Mouse (Mus musculus) lung, postnatal 0 days (tissue): ENCODE measurements at regions not wholly inside any gene's neighbourhood (a gene's known extent, or its start where the extent isn't known, plus 50 kb on each side); places are given as distances from the start of the nearest gene placed in this dataset.

Experiments used
- ATAC-seq: fragments of 200-750 bp; cut with Nextera tagmentation; 2 replicates; pipeline ENCODE4 v1.8.0; 2017; ENCODE audit warnings: moderate library complexity
- DNase-seq: peaks from one replicate; pipeline ENCODE4 v3.0.0-alpha.2; 2016; ENCODE audit warnings: low spot score
- H3K27ac ChIP-seq: fragments of 300-500 bp; sonication (generic); 2 replicates; pipeline ENCODE4 v1.5.1; 2014; ENCODE audit warnings: antibody characterized with exemption, mild to moderate bottlenecking, low read length, mixed read lengths
- H3K27me3 ChIP-seq: fragments of 300-500 bp; sonication (generic); replicated peaks from 2 replicates; pipeline ENCODE4 v1.6.1; 2014; ENCODE audit warnings: low read length, mixed read lengths; ENCODE audit not compliant: insufficient read depth
- H3K36me3 ChIP-seq: fragments of 300-500 bp; sonication (generic); 2 replicates; pipeline ENCODE4 v1.6.1; 2014; ENCODE audit warnings: low read length, mixed read lengths; ENCODE audit not compliant: insufficient read depth
- H3K4me1 ChIP-seq: fragments of 300-500 bp; sonication (generic); 2 replicates; pipeline ENCODE4 v1.6.1; 2014; ENCODE audit warnings: antibody characterized with exemption, low read depth, low read length, mixed read lengths; ENCODE audit not compliant: insufficient read depth
- H3K4me2 ChIP-seq: fragments of 300-500 bp; sonication (generic); replicated peaks from 2 replicates; pipeline ENCODE4 v1.6.1; 2014; ENCODE audit warnings: low read depth, mild to moderate bottlenecking, low read length, moderate library complexity, mixed read lengths
- H3K4me3 ChIP-seq: fragments of 300-500 bp; sonication (generic); 2 replicates; pipeline ENCODE4 v1.5.1; 2014; ENCODE audit warnings: low read depth, low read length
- H3K9ac ChIP-seq: fragments of 300-500 bp; sonication (generic); replicated peaks from 2 replicates; pipeline ENCODE4 v1.6.1; 2014; ENCODE audit warnings: low read depth, mild to moderate bottlenecking
- H3K9me3 ChIP-seq: fragments of 300-500 bp; sonication (generic); 2 replicates; pipeline ENCODE4 v1.6.1; 2016; ENCODE audit warnings: low read length, mixed read lengths
- CTCF ChIP-seq: IDR thresholded peaks from 2 replicates; pipeline ENCODE4 v1.5.1; 2016; ENCODE audit warnings: antibody characterized with exemption, mild to moderate bottlenecking
- EP300 ChIP-seq: IDR thresholded peaks from 2 replicates; pipeline ENCODE4 v1.6.1; 2016; ENCODE audit warnings: antibody characterized with exemption, mild to moderate bottlenecking, control low read depth
- WGBS: fragments of 180-500 bp; shearing (Covaris S2); extraction: QIAGEN DNeasy Blood & Tissue Kit; methylation state at CpG from one replicate; pipeline ENCODE4 v1.1.7; 2014; 5-methylcytosine and 5-hydroxymethylcytosine counted together

DNA sequence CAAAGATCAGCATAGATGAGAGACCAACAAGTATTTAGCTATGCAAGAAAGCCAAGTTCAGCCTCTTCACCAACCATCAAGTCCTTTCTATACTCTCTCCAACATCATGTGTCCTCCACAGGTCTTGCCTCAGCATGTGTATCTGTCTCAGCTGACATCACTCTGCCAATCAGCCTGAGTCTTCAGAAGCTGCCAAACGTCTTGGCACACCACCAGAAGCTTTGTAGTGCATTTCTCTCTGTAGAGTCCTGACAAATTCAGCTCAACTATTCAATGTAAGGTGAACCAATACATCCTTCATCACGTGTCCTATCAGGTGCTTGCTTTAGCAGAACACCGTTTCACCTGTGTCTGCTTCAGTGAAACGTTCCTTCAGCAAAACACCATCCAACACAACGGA is 462.4 kb upstream of the Kazn start:
- no peaks in the 10 kb centered on the region for H3K27me3 ChIP-seq
- H3K9me3 ChIP-seq: no peaks in the 10 kb centered on the region
- 74% methylated on average over 5 of the region's 5 CpGs for WGBS
- no peaks in the 10 kb centered on the region for H3K36me3 ChIP-seq
- H3K9ac ChIP-seq: no peak overlapping the region
- no peak for ATAC-seq
- no peak overlapping the region for H3K4me2 ChIP-seq
- H3K4me1 ChIP-seq: no peaks in the 10 kb centered on the region
- no peak for TF ChIP-seq CTCF
- no peak for TF ChIP-seq EP300
- DNase-seq: no peak
- H3K27ac ChIP-seq: no peak overlapping the region
- no peak overlapping the region for H3K4me3 ChIP-seq

DNA sequence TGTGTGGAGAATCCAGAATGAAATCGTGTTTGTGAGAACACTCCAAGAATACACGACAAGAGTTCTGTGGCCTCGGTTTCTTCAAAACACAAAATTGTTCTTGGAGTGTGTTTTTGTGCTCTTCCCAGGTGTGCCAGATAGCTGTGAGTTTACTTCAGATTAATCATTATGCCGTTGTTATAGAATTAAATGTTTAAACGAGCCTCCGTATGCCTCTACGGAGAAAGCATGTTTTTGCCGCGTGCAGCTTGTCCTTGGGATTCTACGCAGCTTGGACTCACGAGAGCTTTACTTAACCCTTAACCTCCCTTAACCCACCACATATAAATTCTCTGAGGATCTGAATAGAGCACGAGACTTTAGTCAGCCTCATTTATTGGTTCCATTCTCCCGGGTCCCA is 455.7 kb upstream of the Kazn start:
- Histone ChIP-seq H3K9me3 (no peaks in the 10 kb centered on the region), H3K4me3 (no peak overlapping the region), H3K36me3 (no peaks in the 10 kb centered on the region), H3K27me3 (no peaks in the 10 kb centered on the region), H3K9ac (no peak overlapping the region), H3K4me1 (no peaks in the 10 kb centered on the region), H3K27ac (no peak overlapping the region), H3K4me2 (no peak overlapping the region)
- TF ChIP-seq CTCF (no peak), EP300 (no peak)
- DNase-seq (no peak), ATAC-seq (no peak)
- 62% methylated on average over 13 of the region's 13 CpGs for WGBS

DNA sequence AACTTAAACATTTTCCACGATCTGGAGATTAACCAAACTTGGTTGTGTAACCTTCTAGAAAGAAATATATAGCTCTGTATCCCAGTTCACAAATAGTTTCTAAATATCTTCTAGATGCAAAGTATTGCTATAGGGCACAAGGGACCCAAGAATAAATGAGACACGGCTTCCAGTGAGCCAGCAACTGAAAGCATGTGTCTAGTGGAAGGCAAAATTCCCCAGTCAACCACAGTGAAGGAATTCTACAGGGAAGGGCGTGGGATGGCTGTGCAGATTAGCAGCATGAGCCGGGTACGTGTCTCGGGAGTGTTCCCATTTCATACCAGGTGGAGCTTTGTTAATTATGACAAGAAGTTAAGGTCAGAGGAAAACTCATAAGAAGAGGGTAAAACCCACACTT is 449.0 kb upstream of the Kazn start:
- no peaks in the 10 kb centered on the region for H3K4me1 ChIP-seq
- H3K27me3 ChIP-seq: no peaks in the 10 kb centered on the region
- TF ChIP-seq EP300 (no peak), CTCF (no peak)
- WGBS: 82% methylated on average over 6 of the region's 6 CpGs
- no peaks in the 10 kb centered on the region for H3K9me3 ChIP-seq
- no peak for ATAC-seq
- DNase-seq: no peak
- H3K27ac ChIP-seq: no peak overlapping the region
- H3K36me3 ChIP-seq: no peaks in the 10 kb centered on the region
- H3K9ac ChIP-seq: no peak overlapping the region
- H3K4me3 ChIP-seq: no peak overlapping the region
- H3K4me2 ChIP-seq: no peak overlapping the region

DNA sequence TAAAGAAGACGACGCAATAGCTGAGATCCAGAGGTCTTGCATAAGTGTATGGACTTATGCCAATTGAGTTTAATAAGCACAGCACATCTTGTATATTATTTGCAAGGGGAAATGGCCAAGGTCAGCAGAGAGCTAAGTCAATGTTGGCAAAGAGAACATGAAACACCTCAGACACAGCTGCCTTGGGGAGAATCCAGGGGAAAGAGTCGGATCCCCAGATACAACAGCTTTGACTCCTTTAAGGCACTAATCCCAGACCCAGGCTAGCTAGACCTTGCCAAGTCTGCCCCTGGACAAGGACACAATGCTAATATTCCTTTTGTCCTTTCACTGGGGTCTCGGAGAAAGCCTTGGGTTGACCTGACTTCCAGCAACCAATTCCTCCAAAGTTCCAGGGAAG is 438.2 kb upstream of the Kazn start:
- Histone ChIP-seq H3K27ac (no peak overlapping the region), H3K27me3 (no peaks in the 10 kb centered on the region), H3K4me3 (no peak overlapping the region), H3K4me2 (no peak overlapping the region), H3K36me3 (no peaks in the 10 kb centered on the region), H3K9ac (no peak overlapping the region), H3K4me1 (no peaks in the 10 kb centered on the region), H3K9me3 (no peaks in the 10 kb centered on the region)
- WGBS: 69% methylated on average over 4 of the region's 4 CpGs
- no peak for TF ChIP-seq CTCF
- no peak for TF ChIP-seq EP300
- peak; percentile 19 for DNase-seq
- peak; percentile 14; the same call in 1 of the 2 replicates for ATAC-seq

DNA sequence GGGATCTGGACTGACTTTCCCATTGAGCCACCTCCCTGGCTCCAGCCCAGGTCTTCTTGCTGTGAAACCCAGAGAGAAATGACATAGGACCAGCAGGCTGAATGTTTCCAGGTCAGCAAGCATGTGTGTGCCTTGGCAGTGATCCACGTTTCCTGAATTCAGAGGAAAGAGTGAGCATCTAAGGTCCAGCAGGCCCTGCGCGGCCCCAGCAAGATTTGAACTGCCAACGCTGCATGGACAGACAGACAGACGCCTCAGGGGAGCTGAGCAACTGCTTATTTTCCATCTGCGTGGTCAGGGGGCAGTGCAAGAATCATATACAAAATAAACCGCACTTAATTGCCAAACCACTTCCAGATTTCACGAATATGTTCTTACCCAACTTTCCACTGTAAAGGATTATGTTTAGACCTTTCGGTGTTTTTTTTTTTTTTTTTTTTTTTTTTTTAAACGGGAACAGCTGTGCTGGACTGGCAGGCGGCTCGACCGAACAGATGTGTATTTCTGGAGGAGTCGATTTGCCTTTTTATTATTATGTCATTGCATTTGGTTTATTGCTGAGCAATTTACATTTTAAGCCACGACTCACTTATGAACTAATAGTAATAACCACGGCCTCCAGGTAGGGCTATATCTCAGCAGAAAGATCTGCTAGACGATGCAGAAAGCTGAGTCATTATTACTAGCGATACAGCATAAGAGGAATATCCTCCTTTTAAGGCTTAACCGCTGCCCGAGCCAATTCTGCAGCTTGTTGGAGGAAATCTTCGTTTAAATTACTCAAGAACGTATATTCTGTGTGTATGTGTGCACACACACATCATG is 435.7 kb upstream of the Kazn start:
- Histone ChIP-seq H3K36me3 (no peaks in the 10 kb centered on the region), H3K9ac (no peak overlapping the region), H3K27ac (no peak overlapping the region), H3K4me2 (no peak overlapping the region), H3K4me1 (no peaks in the 10 kb centered on the region), H3K27me3 (no peaks in the 10 kb centered on the region), H3K9me3 (no peaks in the 10 kb centered on the region), H3K4me3 (no peak overlapping the region)
- ATAC-seq (peak; percentile 40), DNase-seq (peak; percentile 49)
- 64% methylated on average over 22 of the region's 22 CpGs for WGBS
- TF ChIP-seq CTCF: no peak
- peak; percentile 30; the same call in 1 of the 2 replicates for TF ChIP-seq EP300

DNA sequence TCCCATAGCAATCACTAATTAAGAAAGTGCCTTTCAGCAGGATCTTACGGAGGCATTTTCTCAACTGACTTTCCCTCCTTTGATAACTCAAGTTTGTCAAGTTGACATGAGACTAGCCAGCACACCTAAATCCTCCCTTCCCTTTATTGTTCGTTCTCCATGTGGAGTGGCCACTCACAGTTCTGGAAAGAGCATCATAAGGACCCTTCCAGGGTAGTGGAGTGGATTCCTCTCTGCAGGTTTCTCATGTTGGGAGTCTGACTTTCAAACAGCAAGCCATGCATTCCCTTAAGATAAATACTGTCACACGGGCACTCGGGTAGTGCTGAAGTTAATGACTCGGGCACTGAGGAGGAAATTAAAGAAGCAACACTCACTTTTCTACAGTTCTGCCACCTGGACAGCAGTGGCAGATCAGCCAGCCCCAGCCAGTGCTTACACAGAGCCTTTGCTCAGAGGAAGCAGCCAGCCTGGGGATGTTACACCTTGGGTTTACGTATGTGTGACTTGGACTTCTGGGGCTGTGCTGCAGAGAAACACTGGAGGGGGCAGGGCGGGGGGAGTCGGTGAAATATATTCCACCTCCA is 432.8 kb upstream of the Kazn start:
- Histone ChIP-seq H3K9me3 (no peaks in the 10 kb centered on the region), H3K4me1 (no peaks in the 10 kb centered on the region), H3K4me3 (no peak overlapping the region), H3K4me2 (no peak overlapping the region), H3K27ac (no peak overlapping the region), H3K36me3 (no peaks in the 10 kb centered on the region), H3K9ac (no peak overlapping the region), H3K27me3 (no peaks in the 10 kb centered on the region)
- 48% methylated on average over 8 of the region's 8 CpGs for WGBS
- DNase-seq (peak; percentile 77), ATAC-seq (peak; percentile 89)
- no peak for TF ChIP-seq CTCF
- peak; percentile 87 for TF ChIP-seq EP300
